Mouse (Mus musculus) limb, embryonic 14.5 days (tissue): ENCODE measurements at regions not wholly inside any gene's neighbourhood (a gene's known extent, or its start where the extent isn't known, plus 50 kb on each side); places are given as distances from the start of the nearest gene placed in this dataset.

Source experiments
- ATAC-seq: fragments of 200-750 bp; cut with Nextera tagmentation; 2 replicates; pipeline ENCODE4 v1.8.0; 2017; ENCODE audit warnings: low read depth, moderate number of reproducible peaks, moderate TSS enrichment; ENCODE audit not compliant: low FRiP score
- DNase-seq: peaks from one replicate; pipeline ENCODE4 v3.0.0-alpha.2; 2015; ENCODE audit warnings: low spot score
- H3K27ac ChIP-seq: fragments of 300-500 bp; sonication (generic); replicated peaks from 2 replicates; pipeline ENCODE4 v1.5.1; 2014; ENCODE audit warnings: low read depth, mild to moderate bottlenecking, low read length, moderate library complexity, mixed read lengths
- H3K27me3 ChIP-seq: fragments of 300-500 bp; sonication (generic); 2 replicates; pipeline ENCODE4 v1.6.1; 2014; ENCODE audit warnings: low read length, mixed read lengths; ENCODE audit not compliant: control insufficient read depth, insufficient read depth
- H3K36me3 ChIP-seq: fragments of 300-500 bp; sonication (generic); 2 replicates; pipeline ENCODE4 v1.6.1; 2014; ENCODE audit warnings: mild to moderate bottlenecking, low read length, moderate library complexity, mixed read lengths; ENCODE audit not compliant: control insufficient read depth, insufficient read depth
- H3K4me1 ChIP-seq: fragments of 300-500 bp; sonication (generic); 2 replicates; pipeline ENCODE4 v1.6.1; 2014; ENCODE audit warnings: antibody characterized with exemption, low read length, mixed read lengths; ENCODE audit not compliant: control insufficient read depth, insufficient read depth
- H3K4me2 ChIP-seq: fragments of 300-500 bp; sonication (generic); replicated peaks from 2 replicates; pipeline ENCODE4 v1.6.1; 2014; ENCODE audit warnings: low read depth, mild to moderate bottlenecking, low read length, moderate library complexity; ENCODE audit not compliant: severe bottlenecking
- H3K4me3 ChIP-seq: fragments of 300-500 bp; sonication (generic); replicated peaks from 2 replicates; pipeline ENCODE4 v1.5.1; 2014; ENCODE audit warnings: low read length
- H3K9ac ChIP-seq: fragments of 300-500 bp; sonication (generic); 2 replicates; pipeline ENCODE4 v1.6.1; 2014; ENCODE audit warnings: mild to moderate bottlenecking, low read depth, low read length, moderate library complexity; ENCODE audit not compliant: severe bottlenecking
- H3K9me3 ChIP-seq: fragments of 300-500 bp; sonication (generic); 2 replicates; pipeline ENCODE4 v1.6.1; 2016; ENCODE audit warnings: low read length; ENCODE audit not compliant: control insufficient read depth
- POLR2A ChIP-seq: fragments of 200-500 bp; IDR thresholded peaks from 2 replicates; pipeline ENCODE4 v1.8.0; 2012; ENCODE audit warnings: inconsistent platforms, mild to moderate bottlenecking, moderate library complexity, borderline replicate concordance; ENCODE audit not compliant: insufficient read depth, insufficient read length; ENCODE audit errors: extremely low read depth
- WGBS: fragments of 180-500 bp; shearing (Covaris S2); extraction: QIAGEN DNeasy Blood & Tissue Kit; methylation state at CpG from one replicate; pipeline ENCODE4 v1.1.7; 2014; 5-methylcytosine and 5-hydroxymethylcytosine counted together

GRCm38 (mm10) chr16:46723660-46724059 is 225.3 kb upstream of the Nectin3 start:
- H3K4me1 ChIP-seq: no peaks in the 10 kb centered on the region
- H3K9ac ChIP-seq: no peak overlapping the region
- DNase-seq (no peak), ATAC-seq (no peak)
- no peaks in the 10 kb centered on the region for H3K27me3 ChIP-seq
- 86% methylated on average over 4 of the region's 4 CpGs for WGBS
- no peak overlapping the region for H3K27ac ChIP-seq
- H3K36me3 ChIP-seq: no peaks in the 10 kb centered on the region
- H3K4me2 ChIP-seq: no peak overlapping the region
- no peak overlapping the region for H3K4me3 ChIP-seq
- TF ChIP-seq POLR2A: no peak
- H3K9me3 ChIP-seq: no peaks in the 10 kb centered on the region

- Histone ChIP-seq H3K9ac (no peak overlapping the region), H3K9me3 (no peaks in the 10 kb centered on the region), H3K36me3 (no peaks in the 10 kb centered on the region), H3K27ac (no peak overlapping the region), H3K4me1 (no peaks in the 10 kb centered on the region), H3K4me3 (no peak overlapping the region), H3K4me2 (no peak overlapping the region), H3K27me3 (no peaks in the 10 kb centered on the region)
- TF ChIP-seq POLR2A: no peak
- WGBS: 22% methylated on average over 3 of the region's 3 CpGs
- DNase-seq: no peak
- ATAC-seq: no peak
Measured at GRCm38 (mm10) chr16:46679787-46680186, 181.5 kb upstream of the Nectin3 start.

- H3K27ac ChIP-seq: no peak overlapping the region
- no peaks in the 10 kb centered on the region for H3K4me1 ChIP-seq
- ATAC-seq: no peak
- no peak overlapping the region for H3K9ac ChIP-seq
- no peaks in the 10 kb centered on the region for H3K36me3 ChIP-seq
- no peak overlapping the region for H3K4me2 ChIP-seq
- H3K9me3 ChIP-seq: no peaks in the 10 kb centered on the region
- no peak for DNase-seq
- WGBS: 89% methylated on average over 3 of the region's 3 CpGs
- no peak for TF ChIP-seq POLR2A
- no peaks in the 10 kb centered on the region for H3K27me3 ChIP-seq
- no peak overlapping the region for H3K4me3 ChIP-seq
Measured at GRCm38 (mm10) chr16:46669590-46669989, 171.3 kb upstream of the Nectin3 start.

- H3K4me2 ChIP-seq: no peak overlapping the region
- no peaks in the 10 kb centered on the region for H3K36me3 ChIP-seq
- H3K27me3 ChIP-seq: no peaks in the 10 kb centered on the region
- H3K27ac ChIP-seq: no peak overlapping the region
- H3K9me3 ChIP-seq: no peaks in the 10 kb centered on the region
- 69% methylated on average over 3 of the region's 3 CpGs for WGBS
- H3K4me1 ChIP-seq: no peaks in the 10 kb centered on the region
- no peak for TF ChIP-seq POLR2A
- DNase-seq (peak; percentile 3), ATAC-seq (peak; percentile 55; the same call in 1 of the 2 replicates)
- H3K4me3 ChIP-seq: no peak overlapping the region
- H3K9ac ChIP-seq: no peak overlapping the region
Measured at GRCm38 (mm10) chr16:46665566-46665965, 167.2 kb upstream of the Nectin3 start.

GRCm38 (mm10) chr16:46663008-46663407 is 164.7 kb upstream of the Nectin3 start:
- Histone ChIP-seq H3K4me3 (no peak overlapping the region), H3K4me1 (no peaks in the 10 kb centered on the region), H3K27ac (no peak overlapping the region), H3K4me2 (no peak overlapping the region), H3K9ac (no peak overlapping the region), H3K27me3 (no peaks in the 10 kb centered on the region), H3K9me3 (no peaks in the 10 kb centered on the region), H3K36me3 (no peaks in the 10 kb centered on the region)
- TF ChIP-seq POLR2A: no peak
- WGBS: 86% methylated on average over 4 of the region's 4 CpGs
- DNase-seq: no peak
- no peak for ATAC-seq

GRCm38 (mm10) chr16:46655041-46655440 is 156.7 kb upstream of the Nectin3 start:
- DNase-seq: no peak
- Histone ChIP-seq H3K4me3 (no peak overlapping the region), H3K9me3 (no peaks in the 10 kb centered on the region), H3K27ac (no peak overlapping the region), H3K4me1 (no peaks in the 10 kb centered on the region), H3K9ac (no peak overlapping the region), H3K36me3 (no peaks in the 10 kb centered on the region), H3K4me2 (no peak overlapping the region), H3K27me3 (no peaks in the 10 kb centered on the region)
- TF ChIP-seq POLR2A: no peak
- 90% methylated on average over 4 of the region's 4 CpGs for WGBS
- ATAC-seq: no peak
